ENCODE assay signal across 12 mouse cellular contexts in the genomic region with DNA sequence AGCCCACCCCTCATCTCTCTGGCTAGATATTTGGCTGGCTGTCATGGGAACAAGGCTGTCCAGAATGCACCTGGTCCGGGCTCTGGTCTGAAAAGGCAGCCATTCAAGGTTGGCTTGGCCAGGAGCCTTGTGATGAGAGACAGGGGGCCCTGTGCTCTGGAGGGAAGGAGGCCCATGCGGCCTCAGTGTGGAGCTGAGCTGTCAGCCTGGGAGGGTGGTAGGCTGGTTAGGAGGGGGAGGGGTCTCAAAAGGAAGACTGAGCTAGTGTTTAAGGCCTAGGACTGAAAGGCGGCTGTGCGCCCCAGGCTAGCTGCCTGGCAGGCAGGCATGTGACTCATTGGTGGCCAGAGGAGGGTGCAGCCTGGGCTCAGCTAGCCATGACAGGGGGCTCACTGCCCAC. TPM values are rescaled to one million over a fixed set of nuclear protein-coding genes. Genes with fewer than 3 reads are reported as not detected.
DNase-seq lines count a peak whose midpoint lies in the region; ATAC-seq and TF ChIP-seq lines count a peak whose summit lies in the region.
"Had no signal": no experiment of that assay in that cellular context is flagged by ENCODE, and none has a peak within 500 bp of the region (broad histone marks: within the 10 kb centered on the region; RNA-seq: fewer than 3 reads in every experiment).

No protein-coding gene starts in this region.

- WGBS in forebrain, postnatal 0 days, result 20% methylated on average over 4 of the region's 4 CpGs
- 11% methylated on average over 4 of the region's 4 CpGs for WGBS in midbrain, embryonic 14.5 days

- DNase-seq in cerebellum, postnatal 10 days, result peak; percentile 20 to 40
- DNase-seq in cerebellum, postnatal 4 days (ENCODE audit: low spot score in 2 of 2), result no peak
- peak; percentile 22 to 52 for DNase-seq in left cerebral cortex, postnatal 14 days (ENCODE audit: low spot score in 2 of 2)
- no peak for DNase-seq in left cerebral cortex, adult 11 months (ENCODE audit: low spot score)
- no peak for DNase-seq in forebrain, postnatal 0 days
- peak; percentile 20 for DNase-seq in midbrain, embryonic 14.5 days
- no peak for DNase-seq in heart, adult 18-20 months
- DNase-seq: gastrocnemius, postnatal 36 days had no signal

- no peak overlapping the region for H3K9ac ChIP-seq in forebrain, postnatal 0 days
- H3K9ac ChIP-seq in midbrain, embryonic 14.5 days (replicated peaks; ENCODE audit: low read length), result no peak overlapping the region
- H3K9ac ChIP-seq: stomach, embryonic 15.5 days had no signal

- TF ChIP-seq CTCF in forebrain, postnatal 0 days (IDR thresholded peaks at IDR 0.05; ENCODE audit: low read depth), result no peak

- intact Hi-C loops in left cerebral cortex, postnatal 14 days (cut with DNase I), result no loop called here

- no peaks in the 10 kb centered on the region for H3K4me1 ChIP-seq in forebrain, postnatal 0 days (ENCODE audit: insufficient read depth)
- no peaks in the 10 kb centered on the region for H3K4me1 ChIP-seq in midbrain, embryonic 14.5 days (ENCODE audit: control insufficient read depth, insufficient read depth, low read length)
- H3K4me1 ChIP-seq: stomach, embryonic 15.5 days had no signal

- no peaks in the 10 kb centered on the region for H3K36me3 ChIP-seq in forebrain, postnatal 0 days (ENCODE audit: insufficient read depth)
- no peaks in the 10 kb centered on the region for H3K36me3 ChIP-seq in midbrain, embryonic 14.5 days (ENCODE audit: control insufficient read depth, insufficient read depth, low read length)
- H3K36me3 ChIP-seq: stomach, embryonic 15.5 days had no signal

- no peak overlapping the region for H3K4me3 ChIP-seq in forebrain, postnatal 0 days (ENCODE audit: low read depth, low read length)
- no peak overlapping the region for H3K4me3 ChIP-seq in midbrain, embryonic 14.5 days (replicated peaks; ENCODE audit: low read depth, low read length)
- H3K4me3 ChIP-seq: stomach, embryonic 15.5 days had no signal

- no peak overlapping the region for H3K4me2 ChIP-seq in forebrain, postnatal 0 days (ENCODE audit: low read depth)
- no peak overlapping the region for H3K4me2 ChIP-seq in midbrain, embryonic 14.5 days (ENCODE audit: low read length)
- H3K4me2 ChIP-seq: stomach, embryonic 15.5 days had no signal

- no peak overlapping the region for H3K27ac ChIP-seq in forebrain, postnatal 0 days (ENCODE audit: low read depth, low read length)
- H3K27ac ChIP-seq in midbrain, embryonic 14.5 days (replicated peaks; ENCODE audit: low read depth, low read length), result no peak overlapping the region
- H3K27ac ChIP-seq: macrophage; stomach, embryonic 15.5 days had no signal

- no peaks in the 10 kb centered on the region for H3K9me3 ChIP-seq in forebrain, postnatal 0 days (ENCODE audit: low read length)
- H3K9me3 ChIP-seq in midbrain, embryonic 14.5 days (ENCODE audit: control insufficient read depth, low read length), result no peaks in the 10 kb centered on the region
- H3K9me3 ChIP-seq: stomach, embryonic 15.5 days had no signal

- peak; percentile 85 for ATAC-seq in forebrain, postnatal 0 days
- no peak for ATAC-seq in midbrain, embryonic 14.5 days (ENCODE audit: low FRiP score, low TSS enrichment)
- ATAC-seq in granulocyte monocyte progenitor cell, adult 5-6 weeks (replicated peaks; ENCODE audit: poor library complexity, severe bottlenecking), result no peak
- ATAC-seq: Patski had no signal

- no peaks in the 10 kb centered on the region for H3K27me3 ChIP-seq in forebrain, postnatal 0 days (ENCODE audit: insufficient read depth, low read length)
- H3K27me3 ChIP-seq in midbrain, embryonic 14.5 days (ENCODE audit: control insufficient read depth, insufficient read depth, low read length), result no peaks in the 10 kb centered on the region
- H3K27me3 ChIP-seq: Patski; stomach, embryonic 15.5 days had no signal

RNA-seq across cellular contexts. Expression of a gene that starts 8.2 kb away (rescaled TPM):
- total RNA-seq in left cerebral cortex, postnatal 14 days (2021), result 1 to 10 TPM; 1.3 to 2.1 TPM
- total RNA-seq in forebrain, postnatal 0 days (2014; rRNA removed), result 10.6 and 11.1 TPM in 2 replicates
- 10.7 and 11.7 TPM in 2 replicates for polyA plus RNA-seq in forebrain, postnatal 0 days (2015; fragmentation: Nextera tagmentation; extraction: Ambion mirVana)
- polyA plus RNA-seq in midbrain, embryonic 14.5 days (2014; fragmentation: Nextera tagmentation; extraction: Ambion mirVana), result 5.9 and 7.0 TPM in 2 replicates
- 1.0 and 3.9 TPM in 2 replicates for total RNA-seq in granulocyte monocyte progenitor cell, adult 5-6 weeks (2014; fragmentation: Nextera tagmentation)
- 0.30 and 0.98 TPM in 2 replicates for total RNA-seq in granulocyte monocyte progenitor cell, adult 5-6 weeks (2017)
- total RNA-seq in heart, adult 18-20 months (2021), result under 1 TPM; 0.42 to 0.75 TPM
- total RNA-seq: gastrocnemius, postnatal 36 days had no signal

Comparison
In these comparisons a context has a peak if more than half of its experiments do, and no peak if none do; other contexts are left out.
1. DNase-seq: peak in cerebellum, postnatal 10 days (2 of 2), left cerebral cortex, postnatal 14 days (2 of 2) and midbrain, embryonic 14.5 days (single experiment); none in cerebellum, postnatal 4 days (0 of 2), left cerebral cortex, adult 11 months (single experiment), forebrain, postnatal 0 days (single experiment) and heart, adult 18-20 months (0 of 2).